Mouse (Mus musculus) monocyte, adult 2 months (primary cell): ENCODE data around the gene Nkain4.

Experiments used
- DNase-seq, 2 experiments: peaks; one replicate each; pipeline ENCODE4 v3.0.0; 2022; ENCODE audit warnings: low spot score in 2 of 2, low read depth in 1 of 2

Nkain4 gene

DNA sequence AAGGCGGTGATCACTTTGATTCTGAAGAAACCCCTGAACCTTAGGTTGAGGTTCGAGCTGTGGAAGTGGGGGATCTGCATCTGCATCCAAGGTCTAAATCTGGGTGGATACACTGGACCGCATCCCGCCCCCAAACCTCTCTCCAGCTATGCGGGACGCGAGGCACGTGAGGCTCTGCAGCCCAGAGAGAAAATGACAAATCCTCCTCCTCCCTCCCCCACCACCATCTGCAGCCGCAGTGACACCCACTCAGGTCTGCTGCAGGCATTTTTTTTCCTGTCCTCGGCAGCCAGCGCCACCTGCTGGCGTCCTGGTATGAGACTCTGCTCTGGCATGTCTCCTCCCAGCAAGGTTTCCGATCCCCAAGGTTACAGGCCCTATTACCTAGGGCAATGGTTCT is 59.8 kb downstream of the Nkain4 start:
- peak; percentile 11 to 18 for DNase-seq

DNA sequence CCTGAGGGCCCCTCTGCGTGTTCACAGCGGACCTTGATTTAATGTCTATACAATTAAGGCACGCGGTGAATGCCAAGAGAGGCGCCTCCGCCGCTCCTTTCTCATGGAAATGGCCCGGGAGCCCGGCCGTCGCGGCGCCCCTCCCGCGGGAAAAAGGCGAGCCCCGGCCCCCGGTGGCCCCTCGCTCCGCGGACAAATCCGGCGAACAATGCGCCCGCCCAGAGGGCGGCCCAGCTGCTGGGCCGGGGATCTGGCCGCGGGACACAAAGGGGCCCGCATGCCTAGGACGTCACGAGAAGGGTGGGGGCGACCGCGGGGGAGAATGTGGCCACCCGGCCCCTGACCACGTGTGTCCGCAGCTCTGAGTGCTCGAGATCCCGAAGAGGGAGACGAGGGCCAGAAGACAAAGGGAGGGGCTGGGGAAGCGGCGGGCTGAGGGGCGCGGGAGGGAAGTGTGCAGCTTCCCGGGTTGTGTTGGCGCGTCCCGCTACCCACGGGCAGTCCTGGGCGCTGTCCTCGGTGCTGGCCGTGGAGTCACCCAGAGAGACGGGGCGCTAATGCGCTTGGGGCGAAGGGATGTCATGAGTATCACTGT is 60.4 kb downstream of the Nkain4 start:
- no peak for DNase-seq

DNA sequence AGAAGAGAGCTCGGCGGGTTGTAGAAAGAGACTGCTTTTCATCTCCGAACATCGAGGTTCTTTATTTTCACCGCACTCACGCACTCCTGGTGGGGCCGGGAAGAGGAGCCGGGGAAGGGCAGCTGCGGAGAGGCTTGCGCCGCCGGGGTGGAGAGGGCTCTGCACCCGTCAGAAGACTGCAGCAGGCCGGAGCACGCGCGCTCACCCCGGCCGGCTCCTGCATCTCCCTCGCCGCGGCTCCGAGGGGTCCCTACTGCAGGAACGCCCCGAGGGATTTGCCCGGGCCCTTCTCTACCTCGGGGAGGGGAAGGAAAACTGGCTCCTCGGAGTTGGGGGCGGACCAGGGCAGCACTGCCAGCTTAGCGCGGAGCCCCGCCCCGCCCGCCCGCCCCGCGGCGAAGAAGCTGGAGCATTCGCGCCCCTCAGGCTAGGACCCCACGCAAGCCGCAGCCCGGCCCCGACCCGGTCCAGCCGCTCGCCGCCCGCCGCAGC is 60.9 kb downstream of the Nkain4 start:
- DNase-seq: no peak

DNA sequence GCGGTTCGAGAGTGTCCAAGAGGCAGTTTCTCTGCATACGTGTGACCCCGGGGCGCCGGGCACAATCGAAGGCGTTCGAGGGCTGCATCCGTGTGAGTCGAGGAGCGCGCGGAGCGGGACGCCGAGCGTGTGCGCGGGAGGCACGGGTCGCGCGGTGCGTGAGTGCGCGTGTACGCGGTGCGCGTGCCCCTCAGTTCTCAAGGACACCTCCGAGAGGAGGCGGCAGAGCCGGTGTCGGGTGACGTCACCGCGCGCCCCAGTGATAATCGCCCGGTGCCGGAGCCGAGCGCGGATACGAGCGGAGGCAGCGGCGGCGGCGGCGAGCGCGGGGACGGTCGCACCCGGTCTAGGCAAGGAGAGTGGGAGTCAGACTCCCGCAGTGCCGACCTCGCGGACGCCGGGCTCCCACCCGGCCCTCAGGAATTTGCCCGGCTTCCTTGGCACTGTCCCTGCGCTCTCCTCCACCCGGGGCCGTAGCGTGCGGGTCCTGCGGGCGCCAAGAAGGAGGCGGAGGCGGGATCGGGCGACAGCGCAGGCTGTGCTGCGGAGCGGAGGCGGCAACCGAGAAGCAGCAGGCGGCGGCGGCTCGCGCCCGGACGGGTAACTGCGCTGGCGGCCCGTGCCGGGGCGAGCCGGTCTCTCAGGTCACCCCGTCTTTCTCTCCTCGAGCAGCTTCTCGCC is 61.5 kb downstream of the Nkain4 start:
- no peak for DNase-seq

DNA sequence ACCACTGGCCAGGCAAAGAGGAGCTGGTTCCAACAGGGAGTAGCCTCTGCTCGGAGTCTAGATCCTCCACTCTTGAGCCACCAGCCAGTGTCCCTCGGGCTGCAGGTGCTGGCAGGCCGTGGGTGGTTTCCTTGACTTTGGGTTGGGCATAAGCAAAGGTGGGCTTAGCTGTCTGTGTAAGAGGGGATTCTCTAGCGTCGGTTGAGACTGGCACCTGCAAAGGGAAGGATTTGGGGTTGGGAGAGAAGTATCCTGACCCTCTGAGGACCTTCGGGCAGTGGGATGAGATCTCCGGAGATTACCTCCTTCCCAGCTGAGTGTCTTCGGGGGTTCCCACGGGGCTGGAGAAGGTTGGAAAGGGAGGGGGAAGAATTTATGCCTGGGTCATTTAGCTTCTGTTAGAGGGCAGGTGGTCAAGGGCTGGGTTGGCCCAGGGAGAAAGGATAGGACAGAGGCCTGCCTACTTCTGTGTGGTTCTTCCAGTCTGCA is 62.6 kb downstream of the Nkain4 start:
- DNase-seq: no peak

DNA sequence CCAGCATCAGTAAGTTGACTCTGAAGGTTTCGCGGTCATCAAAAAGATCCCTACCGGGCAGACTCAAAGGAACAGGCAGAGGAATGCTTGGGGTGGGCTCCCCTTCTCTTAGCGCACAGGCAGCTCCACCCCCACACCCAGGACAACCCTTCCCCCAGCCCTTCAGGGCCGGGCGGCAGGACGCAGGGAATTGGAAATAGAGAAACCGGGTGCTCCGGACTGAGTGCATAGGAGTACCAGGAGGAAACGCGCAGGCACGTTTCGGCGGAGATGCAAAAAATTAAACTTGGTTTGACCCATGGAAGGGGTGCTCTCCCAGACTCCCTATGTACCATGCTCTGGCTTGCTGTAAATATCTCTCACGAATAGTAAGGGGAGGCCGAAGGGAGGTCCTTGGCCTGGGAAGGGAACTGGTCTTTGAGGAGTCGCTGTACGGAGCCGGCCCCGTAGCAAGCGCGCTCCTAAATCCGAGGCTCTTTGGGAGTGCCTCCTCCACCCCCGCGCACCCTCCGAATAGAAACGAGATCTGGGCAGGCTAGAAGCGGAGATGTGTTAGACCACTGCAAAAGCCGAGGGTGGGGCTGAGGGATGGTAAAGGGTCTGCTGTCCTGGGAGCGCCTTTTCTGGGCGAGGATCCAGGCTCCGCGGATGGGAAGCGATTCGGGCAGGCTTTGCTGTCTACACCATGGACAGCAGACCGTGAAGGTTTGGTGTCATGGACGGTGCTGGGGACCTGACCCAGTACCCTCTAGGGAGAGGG is 63.2 kb downstream of the Nkain4 start:
- DNase-seq: no peak

DNA sequence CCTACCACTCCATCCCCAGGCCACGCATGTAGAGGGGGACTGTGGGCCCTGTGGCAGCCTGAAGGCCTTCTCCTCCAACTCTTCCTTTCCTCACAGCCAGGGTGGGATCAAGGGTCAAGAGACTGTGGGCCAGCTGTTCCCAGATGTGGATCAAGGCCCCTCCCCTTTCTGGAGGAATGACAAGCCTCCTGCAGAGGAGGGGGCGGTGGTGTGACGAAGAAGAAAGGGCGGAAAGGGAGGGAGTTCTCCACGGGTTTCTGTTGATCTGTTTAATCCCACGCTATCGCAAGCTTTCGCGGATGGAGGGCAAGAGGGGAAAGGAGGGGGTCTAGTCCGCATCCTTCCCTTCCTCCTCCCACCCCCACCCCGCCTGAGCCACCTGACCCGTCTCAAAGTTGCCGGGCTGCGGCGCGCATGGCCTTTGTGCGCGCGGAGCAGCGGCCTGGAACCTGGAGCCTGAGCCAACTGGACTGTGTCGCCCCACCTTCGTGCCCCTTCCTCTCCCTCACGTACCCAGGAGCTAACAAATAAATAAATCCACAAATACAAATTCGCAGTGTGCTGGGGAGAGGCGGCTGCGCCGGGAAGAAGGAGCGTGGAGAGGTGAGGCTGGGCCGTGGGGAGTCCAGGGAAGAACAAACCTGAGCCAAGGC is 64.0 kb downstream of the Nkain4 start:
- no peak for DNase-seq

DNA sequence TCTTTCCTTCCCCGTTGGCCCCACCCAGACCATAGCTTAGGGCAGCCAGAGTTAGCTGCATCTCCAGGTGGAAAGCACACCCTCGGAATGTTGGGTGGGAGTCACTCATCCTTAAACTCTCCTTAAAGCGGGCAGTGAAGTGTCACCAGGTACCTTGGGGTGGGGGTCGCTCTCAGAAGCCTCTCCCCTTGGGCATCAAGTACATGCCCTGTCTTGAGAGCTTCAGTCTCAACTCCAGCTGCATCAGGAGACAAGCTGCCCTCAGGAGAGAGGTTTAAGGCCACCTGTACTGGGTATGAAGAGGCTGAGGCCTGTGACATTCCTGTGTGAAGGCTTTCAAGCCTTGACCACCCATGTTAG is 64.6 kb downstream of the Nkain4 start:
- no peak for DNase-seq

DNA sequence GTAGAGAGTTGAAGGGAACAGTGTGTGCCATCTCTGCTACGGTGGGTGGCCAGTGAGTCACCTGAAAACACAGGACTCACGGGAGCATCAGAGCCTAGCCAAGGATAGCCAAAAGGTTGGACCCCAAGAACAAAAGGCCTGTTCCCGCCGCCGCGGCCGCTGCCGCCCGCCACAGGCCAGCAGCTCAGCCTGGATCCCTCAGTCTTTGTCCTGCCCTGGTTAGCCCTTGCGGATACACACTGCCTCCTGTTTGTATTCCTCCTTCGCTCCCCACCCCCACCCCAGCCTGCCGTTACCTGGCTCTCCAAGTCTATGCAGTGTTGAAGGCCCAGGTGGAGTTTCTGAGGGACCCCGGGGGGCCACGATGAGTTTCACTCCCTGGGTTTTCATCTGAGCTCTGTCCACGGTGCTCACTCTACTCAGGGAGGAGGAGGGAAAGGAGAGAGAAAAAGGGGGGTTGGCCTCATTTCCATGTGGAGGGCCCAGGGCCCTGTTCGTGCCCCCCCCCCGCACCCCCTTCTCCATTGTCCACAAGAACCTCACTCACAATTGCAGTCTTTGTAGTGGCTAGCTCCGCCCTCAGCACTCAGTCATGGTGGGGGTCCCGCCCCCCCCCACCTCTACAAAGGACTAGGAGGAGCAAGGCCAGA is 65.1 kb downstream of the Nkain4 start:
- no peak for DNase-seq

DNA sequence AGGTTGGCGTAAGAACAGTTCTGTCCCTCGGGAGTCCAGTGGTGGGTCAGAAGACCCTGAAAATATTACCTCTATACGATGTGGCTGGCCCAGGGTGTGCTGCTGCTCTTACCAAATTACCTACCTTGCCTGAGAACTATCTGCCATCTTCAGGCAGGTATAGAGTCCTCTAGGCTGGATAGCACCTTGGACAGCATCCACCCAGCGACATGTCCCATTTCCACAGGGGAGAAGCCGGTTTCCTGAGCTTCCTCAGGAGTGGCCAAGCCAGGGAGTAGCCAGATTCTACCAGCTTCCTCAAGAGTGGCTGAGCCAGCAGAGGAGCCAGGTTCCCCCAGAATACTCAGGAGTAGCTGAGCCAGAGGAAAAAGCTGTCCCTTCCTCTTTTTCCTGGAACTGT is 69.2 kb downstream of the Nkain4 start:
- DNase-seq: no peak
